Comparison of ENCODE assay signal across 14 mouse cellular contexts in genomic region chr5:112206543-112207255, GRCm38 (mm10). TPM values are rescaled to one million over a fixed set of nuclear protein-coding genes. Genes with fewer than 3 reads are reported as not detected.
DNase-seq lines count a peak whose midpoint lies in the region; ATAC-seq and TF ChIP-seq lines count a peak whose summit lies in the region.
"Had no signal": no experiment of that assay in that cellular context is flagged by ENCODE, and none has a peak within 500 bp of the region (broad histone marks: within the 10 kb centered on the region; RNA-seq: fewer than 3 reads in every experiment).

No protein-coding gene starts in this region.

- 24% methylated on average over 16 of the region's 16 CpGs for WGBS in forebrain, embryonic 12.5 days
- WGBS in forebrain, postnatal 0 days: 34% methylated on average over 16 of the region's 16 CpGs
- 19% methylated on average over 16 of the region's 16 CpGs for WGBS in lung, embryonic 16.5 days
- WGBS in embryonic facial prominence, embryonic 11.5 days: 19% methylated on average over 16 of the region's 16 CpGs
- 21% methylated on average over 16 of the region's 16 CpGs for WGBS in intestine, embryonic 16.5 days

- no peaks in the 10 kb centered on the region for H3K9me3 ChIP-seq in forebrain, embryonic 12.5 days
- no peaks in the 10 kb centered on the region for H3K9me3 ChIP-seq in forebrain, postnatal 0 days (ENCODE audit: low read length)
- H3K9me3 ChIP-seq in lung, embryonic 16.5 days (ENCODE audit: control insufficient read depth, low read length): no peaks in the 10 kb centered on the region
- H3K9me3 ChIP-seq in embryonic facial prominence, embryonic 11.5 days (replicated peaks; ENCODE audit: control insufficient read depth, low read length): no peaks in the 10 kb centered on the region
- no peaks in the 10 kb centered on the region for H3K9me3 ChIP-seq in intestine, embryonic 16.5 days (ENCODE audit: control insufficient read depth, low read length)
- H3K9me3 ChIP-seq: limb, embryonic 15.5 days had no signal

- H3K36me3 ChIP-seq in forebrain, embryonic 12.5 days (replicated peaks): no peaks in the 10 kb centered on the region
- H3K36me3 ChIP-seq in forebrain, postnatal 0 days (ENCODE audit: insufficient read depth): no peaks in the 10 kb centered on the region
- no peaks in the 10 kb centered on the region for H3K36me3 ChIP-seq in lung, embryonic 16.5 days (ENCODE audit: control insufficient read depth, insufficient read depth, low read length)
- no peaks in the 10 kb centered on the region for H3K36me3 ChIP-seq in embryonic facial prominence, embryonic 11.5 days (replicated peaks; ENCODE audit: control insufficient read depth, insufficient read depth, low read depth, low read length)
- H3K36me3 ChIP-seq in intestine, embryonic 16.5 days (ENCODE audit: control insufficient read depth, insufficient read depth, low read length): no peaks in the 10 kb centered on the region
- H3K36me3 ChIP-seq: limb, embryonic 15.5 days had no signal

- no peak for TF ChIP-seq CTCF in forebrain, postnatal 0 days (IDR thresholded peaks at IDR 0.05; ENCODE audit: low read depth)

- no peak for DNase-seq in forebrain, postnatal 0 days
- DNase-seq in lung, postnatal 25 days (ENCODE audit: low spot score): no peak
- no peak for DNase-seq in embryonic facial prominence, embryonic 11.5 days (ENCODE audit: low spot score)
- no peak for DNase-seq in layer of hippocampus, postnatal 14 days (ENCODE audit: low spot score in 2 of 2)
- DNase-seq in yolk sac, embryonic 10.5 days (ENCODE audit: low spot score): no peak
- DNase-seq: adrenal gland, adult 8-10 months; heart, adult 18-20 months; kidney, adult 11 months; lung, postnatal 14 days; right cerebral cortex, postnatal 14 days had no signal

- 0 out of 2 replicates have a peak overlapping the region, but pooled peaks have one; percentile 2 for H3K4me2 ChIP-seq in forebrain, embryonic 12.5 days
- no peak overlapping the region for H3K4me2 ChIP-seq in forebrain, postnatal 0 days (ENCODE audit: low read depth)
- H3K4me2 ChIP-seq in lung, embryonic 16.5 days (ENCODE audit: low read depth, low read length): peak overlapping the region; percentile 25; the same call in 1 of the 2 replicates
- H3K4me2 ChIP-seq in embryonic facial prominence, embryonic 11.5 days (ENCODE audit: low read depth, low read length): peak overlapping the region; percentile 19
- H3K4me2 ChIP-seq in intestine, embryonic 16.5 days (ENCODE audit: low read depth, low read length): no peak overlapping the region; the same call in 1 of the 2 replicates
- H3K4me2 ChIP-seq: limb, embryonic 15.5 days had no signal

- H3K27ac ChIP-seq in forebrain, embryonic 12.5 days: no peak overlapping the region
- H3K27ac ChIP-seq in forebrain, postnatal 0 days (ENCODE audit: low read depth, low read length): no peak overlapping the region
- no peak overlapping the region for H3K27ac ChIP-seq in lung, embryonic 16.5 days (ENCODE audit: low read length)
- no peak overlapping the region for H3K27ac ChIP-seq in embryonic facial prominence, embryonic 11.5 days (replicated peaks; ENCODE audit: low read depth, low read length)
- H3K27ac ChIP-seq in intestine, embryonic 16.5 days (ENCODE audit: low read length): no peak overlapping the region
- H3K27ac ChIP-seq: limb, embryonic 15.5 days had no signal

- no peak overlapping the region for H3K9ac ChIP-seq in forebrain, embryonic 12.5 days
- H3K9ac ChIP-seq in forebrain, postnatal 0 days: no peak overlapping the region
- H3K9ac ChIP-seq in lung, embryonic 16.5 days (ENCODE audit: low read length): peak overlapping the region; percentile 20
- peak overlapping the region; percentile 22; the same call in 1 of the 2 replicates for H3K9ac ChIP-seq in embryonic facial prominence, embryonic 11.5 days (replicated peaks; ENCODE audit: low read length)
- H3K9ac ChIP-seq in intestine, embryonic 16.5 days (ENCODE audit: low read depth, low read length): no peak overlapping the region
- H3K9ac ChIP-seq: limb, embryonic 15.5 days had no signal

- H3K27me3 ChIP-seq in forebrain, embryonic 12.5 days: peaks cover 10% of the 10 kb centered on the region; the same call in 1 of the 2 replicates
- no peaks in the 10 kb centered on the region for H3K27me3 ChIP-seq in forebrain, postnatal 0 days (ENCODE audit: insufficient read depth, low read length)
- H3K27me3 ChIP-seq in lung, embryonic 16.5 days (ENCODE audit: control insufficient read depth, insufficient read depth, low read depth, low read length): no peaks in the 10 kb centered on the region
- no peaks in the 10 kb centered on the region for H3K27me3 ChIP-seq in embryonic facial prominence, embryonic 11.5 days (ENCODE audit: control insufficient read depth, insufficient read depth, low read length)
- no peaks in the 10 kb centered on the region for H3K27me3 ChIP-seq in intestine, embryonic 16.5 days (replicated peaks; ENCODE audit: control insufficient read depth, insufficient read depth, low read length)

- no peak for ATAC-seq in forebrain, embryonic 12.5 days (ENCODE audit: low FRiP score)
- ATAC-seq in forebrain, postnatal 0 days: no peak
- 0 out of 2 replicates have a peak, but pooled peaks have one; percentile 34 for ATAC-seq in lung, embryonic 16.5 days (ENCODE audit: low read depth)
- ATAC-seq in embryonic facial prominence, embryonic 11.5 days (replicated peaks; ENCODE audit: insufficient number of reproducible peaks, low FRiP score, low TSS enrichment, low read depth): no peak; the same call in 1 of the 2 replicates
- ATAC-seq in intestine, embryonic 16.5 days: 0 out of 2 replicates have a peak, but pooled peaks have one; percentile 33

- peaks cover 11% of the 10 kb centered on the region for H3K4me1 ChIP-seq in forebrain, embryonic 12.5 days
- no peaks in the 10 kb centered on the region for H3K4me1 ChIP-seq in forebrain, postnatal 0 days (ENCODE audit: insufficient read depth)
- peaks cover 3% of the 10 kb centered on the region; the same call in 1 of the 2 replicates for H3K4me1 ChIP-seq in lung, embryonic 16.5 days (replicated peaks; ENCODE audit: control insufficient read depth, insufficient read depth, low read length)
- peaks cover 6% of the 10 kb centered on the region for H3K4me1 ChIP-seq in embryonic facial prominence, embryonic 11.5 days (ENCODE audit: control insufficient read depth, insufficient read depth, low read length)
- H3K4me1 ChIP-seq in intestine, embryonic 16.5 days (ENCODE audit: control insufficient read depth, insufficient read depth, low read length): peaks cover 8% of the 10 kb centered on the region

- H3K4me3 ChIP-seq in forebrain, embryonic 12.5 days (replicated peaks): no peak overlapping the region
- H3K4me3 ChIP-seq in forebrain, postnatal 0 days (ENCODE audit: low read depth, low read length): no peak overlapping the region
- H3K4me3 ChIP-seq in lung, embryonic 16.5 days (ENCODE audit: low read length): no peak overlapping the region
- no peak overlapping the region for H3K4me3 ChIP-seq in embryonic facial prominence, embryonic 11.5 days (ENCODE audit: low read depth, low read length)
- no peak overlapping the region for H3K4me3 ChIP-seq in intestine, embryonic 16.5 days (ENCODE audit: low read length)
- H3K4me3 ChIP-seq: limb, embryonic 15.5 days had no signal

RNA-seq across cellular contexts. Expression of gene Cryba4, which starts 45.6 kb away (rescaled TPM):
- polyA plus RNA-seq in forebrain, embryonic 12.5 days (2016; fragmentation: Nextera tagmentation; extraction: Ambion mirVana): 1.2 and 1.4 TPM in 2 replicates
- 2.5 TPM in 1 of 2 replicates, not detected in the other for total RNA-seq in forebrain, postnatal 0 days (2014; rRNA removed)
- 2.4 and 2.6 TPM in 2 replicates for polyA plus RNA-seq in forebrain, postnatal 0 days (2015; fragmentation: Nextera tagmentation; extraction: Ambion mirVana)
- 0.84 and 1.0 TPM in 2 replicates for polyA plus RNA-seq in lung, embryonic 16.5 days (2015; fragmentation: Nextera tagmentation; extraction: Ambion mirVana)
- 0.69 and 1.6 TPM in 2 replicates for polyA plus RNA-seq in embryonic facial prominence, embryonic 11.5 days (2014; fragmentation: Nextera tagmentation; extraction: Ambion mirVana)
- polyA plus RNA-seq in intestine, embryonic 16.5 days (2015; fragmentation: Nextera tagmentation; extraction: Ambion mirVana): 1.3 and 1.5 TPM in 2 replicates
- 1 to 10 TPM; 1.1 to 1.8 TPM for total RNA-seq in layer of hippocampus, postnatal 14 days (2021)

RNA-seq across cellular contexts. Expression of gene Crybb1, which starts 48.9 kb away (rescaled TPM):
- 1.2 and 1.3 TPM in 2 replicates for polyA plus RNA-seq in forebrain, embryonic 12.5 days (2016; fragmentation: Nextera tagmentation; extraction: Ambion mirVana)
- total RNA-seq in forebrain, postnatal 0 days (2014; rRNA removed): 5.0 and 6.3 TPM in 2 replicates
- polyA plus RNA-seq in forebrain, postnatal 0 days (2015; fragmentation: Nextera tagmentation; extraction: Ambion mirVana): 10.4 and 10.8 TPM in 2 replicates
- 3.1 and 3.5 TPM in 2 replicates for polyA plus RNA-seq in lung, embryonic 16.5 days (2015; fragmentation: Nextera tagmentation; extraction: Ambion mirVana)
- 2.7 and 20.0 TPM in 2 replicates for polyA plus RNA-seq in embryonic facial prominence, embryonic 11.5 days (2014; fragmentation: Nextera tagmentation; extraction: Ambion mirVana)
- 2.7 and 2.9 TPM in 2 replicates for polyA plus RNA-seq in intestine, embryonic 16.5 days (2015; fragmentation: Nextera tagmentation; extraction: Ambion mirVana)
- total RNA-seq in layer of hippocampus, postnatal 14 days (2021): 10 to 100 TPM; 16.1 to 17.5 TPM

Comparison
In these comparisons a context has a peak if more than half of its experiments do, and no peak if none do; other contexts are left out.
1. H3K4me2 ChIP-seq: peak in forebrain, embryonic 12.5 days (single experiment), lung, embryonic 16.5 days (single experiment) and embryonic facial prominence, embryonic 11.5 days (single experiment); none in forebrain, postnatal 0 days (single experiment) and intestine, embryonic 16.5 days (single experiment).
2. ATAC-seq: peak in lung, embryonic 16.5 days (single experiment) and intestine, embryonic 16.5 days (single experiment); none in forebrain, embryonic 12.5 days (single experiment), forebrain, postnatal 0 days (single experiment) and embryonic facial prominence, embryonic 11.5 days (single experiment).
3. H3K9ac ChIP-seq: peak in lung, embryonic 16.5 days (single experiment) and embryonic facial prominence, embryonic 11.5 days (single experiment); none in forebrain, embryonic 12.5 days (single experiment), forebrain, postnatal 0 days (single experiment) and intestine, embryonic 16.5 days (single experiment).